Mouse (Mus musculus): ENCODE results near the gene A1bg. TPM values are rescaled to one million over a fixed set of nuclear protein-coding genes. Genes with fewer than 3 reads are reported as not detected.

Gene A1bg
- polyA plus RNA-seq (2015; fragmentation: Nextera tagmentation; extraction: Ambion mirVana) = not detected in 2 replicates

- ATAC-seq (ENCODE audit: insufficient read depth) = no peak
Measured at GRCm38 (mm10) chr15:60922912-60923311, at the start of gene A1bg. Gene A1bg, minus strand, starts transcription at chr15:60923012.

DNA sequence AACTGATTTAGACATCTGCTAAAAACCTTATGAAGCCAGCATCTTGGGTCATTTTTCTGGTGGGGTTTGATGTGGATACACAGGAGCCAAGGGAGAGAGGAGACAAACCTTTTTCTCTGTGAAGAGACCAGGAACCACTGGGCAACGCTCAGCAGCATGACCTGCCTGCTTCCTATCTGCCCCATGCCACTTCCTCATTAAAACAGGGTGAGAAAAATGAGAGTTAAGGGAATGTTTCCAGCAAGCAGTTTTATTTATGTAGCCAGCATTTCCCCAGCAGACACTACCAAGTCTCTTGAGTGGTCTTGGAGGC, 45.7 kb upstream of the A1bg start:
- Histone ChIP-seq H3K9me3 (replicated peaks) (no peaks in the 10 kb centered on the region), H3K36me3 (replicated peaks) (no peaks in the 10 kb centered on the region), H3K4me1 (replicated peaks) (no peaks in the 10 kb centered on the region), H3K9ac (no peak overlapping the region), H3K27me3 (no peaks in the 10 kb centered on the region), H3K4me2 (no peak overlapping the region), H3K27ac (replicated peaks) (no peak overlapping the region), H3K4me3 (replicated peaks) (no peak overlapping the region)
- 26% methylated on average over 1 of the region's 1 CpGs for WGBS (ENCODE audit: insufficient replicate concordance)
- no peak for ATAC-seq (ENCODE audit: insufficient read depth)

More at GRCm38 (mm10) chr15:60922912-60923311, at the start of gene A1bg:
- H3K27me3 ChIP-seq = no peaks in the 10 kb centered on the region
- H3K4me2 ChIP-seq = no peak within 1 kb of the TSS
- no peaks in the 10 kb centered on the region for H3K36me3 ChIP-seq (replicated peaks)
- H3K9me3 ChIP-seq (replicated peaks) = no peaks in the 10 kb centered on the region
- H3K4me3 ChIP-seq (replicated peaks) = no peak within 1 kb of the TSS
- H3K27ac ChIP-seq (replicated peaks) = no peak within 1 kb of the TSS
- no peaks in the 10 kb centered on the region for H3K4me1 ChIP-seq (replicated peaks)
- H3K9ac ChIP-seq = no peak within 1 kb of the TSS

DNA sequence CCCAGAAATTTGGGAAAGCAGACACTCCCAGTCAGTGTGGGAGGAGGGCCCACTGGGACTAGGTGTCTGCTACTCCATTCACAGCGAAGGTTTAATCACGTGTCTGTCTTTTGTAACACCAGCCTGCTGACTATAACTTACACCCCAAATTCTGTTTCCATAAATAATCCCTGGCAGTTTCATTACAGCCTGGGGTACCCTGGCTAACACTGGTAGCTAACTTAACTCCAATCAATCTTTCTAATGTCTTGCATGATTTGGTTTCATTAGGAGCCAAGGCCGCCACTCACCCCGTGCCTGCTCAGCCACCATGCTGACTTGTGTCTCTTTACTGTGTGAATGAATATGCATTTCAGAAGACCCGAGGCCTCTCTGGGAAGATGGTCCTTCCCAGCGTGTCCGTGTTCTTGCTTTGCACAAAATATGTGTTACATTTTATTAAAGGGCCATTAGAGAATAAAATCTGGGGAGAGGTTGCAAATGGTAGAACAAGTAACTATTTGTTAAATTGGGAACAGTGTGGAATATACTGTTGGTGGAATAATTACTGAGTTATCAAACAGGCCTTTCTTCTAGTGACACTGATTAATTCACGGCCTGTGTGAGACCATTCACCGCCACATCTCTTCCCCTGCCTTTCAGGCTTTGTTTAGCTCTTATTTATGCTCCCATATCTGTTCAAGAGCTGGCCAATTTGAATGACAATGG, 45.2 kb upstream of the A1bg start:
- Histone ChIP-seq H3K9ac (no peak overlapping the region), H3K4me3 (replicated peaks) (no peak overlapping the region), H3K36me3 (replicated peaks) (no peaks in the 10 kb centered on the region), H3K27ac (replicated peaks) (no peak overlapping the region), H3K27me3 (no peaks in the 10 kb centered on the region), H3K4me2 (no peak overlapping the region), H3K9me3 (replicated peaks) (no peaks in the 10 kb centered on the region), H3K4me1 (replicated peaks) (no peaks in the 10 kb centered on the region)
- WGBS (ENCODE audit: insufficient replicate concordance) = 62% methylated on average over 9 of the region's 9 CpGs
- ATAC-seq (ENCODE audit: insufficient read depth) = no peak

DNA sequence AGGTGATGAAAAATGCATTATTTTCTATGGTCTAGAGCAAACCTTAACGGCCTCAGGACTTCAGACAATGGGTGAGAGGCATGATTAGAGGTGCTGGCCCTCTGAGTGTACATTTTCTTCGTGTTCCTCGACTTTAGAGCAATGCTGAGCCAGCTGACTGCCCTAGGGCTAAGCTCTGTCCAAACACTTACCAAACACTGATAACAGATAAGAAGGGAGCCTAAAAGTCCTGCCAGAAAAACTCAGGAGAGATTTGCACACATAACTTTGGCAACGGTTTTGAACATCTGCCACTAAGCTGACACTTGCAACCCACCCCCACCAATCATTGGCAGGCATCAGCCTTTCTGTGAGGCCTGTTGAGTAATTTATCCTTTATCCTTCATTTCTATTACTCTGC, 2.9 kb upstream of the A1bg start:
- no peak overlapping the region for H3K9ac ChIP-seq
- H3K27ac ChIP-seq (replicated peaks) = no peak overlapping the region
- H3K4me2 ChIP-seq = no peak overlapping the region
- H3K4me1 ChIP-seq (replicated peaks) = no peaks in the 10 kb centered on the region
- H3K9me3 ChIP-seq (replicated peaks) = no peaks in the 10 kb centered on the region
- H3K36me3 ChIP-seq (replicated peaks) = no peaks in the 10 kb centered on the region
- H3K27me3 ChIP-seq = no peaks in the 10 kb centered on the region
- 33% methylated on average over 4 of the region's 4 CpGs for WGBS (ENCODE audit: insufficient replicate concordance)
- no peak for ATAC-seq (ENCODE audit: insufficient read depth)
- no peak overlapping the region for H3K4me3 ChIP-seq (replicated peaks)

DNA sequence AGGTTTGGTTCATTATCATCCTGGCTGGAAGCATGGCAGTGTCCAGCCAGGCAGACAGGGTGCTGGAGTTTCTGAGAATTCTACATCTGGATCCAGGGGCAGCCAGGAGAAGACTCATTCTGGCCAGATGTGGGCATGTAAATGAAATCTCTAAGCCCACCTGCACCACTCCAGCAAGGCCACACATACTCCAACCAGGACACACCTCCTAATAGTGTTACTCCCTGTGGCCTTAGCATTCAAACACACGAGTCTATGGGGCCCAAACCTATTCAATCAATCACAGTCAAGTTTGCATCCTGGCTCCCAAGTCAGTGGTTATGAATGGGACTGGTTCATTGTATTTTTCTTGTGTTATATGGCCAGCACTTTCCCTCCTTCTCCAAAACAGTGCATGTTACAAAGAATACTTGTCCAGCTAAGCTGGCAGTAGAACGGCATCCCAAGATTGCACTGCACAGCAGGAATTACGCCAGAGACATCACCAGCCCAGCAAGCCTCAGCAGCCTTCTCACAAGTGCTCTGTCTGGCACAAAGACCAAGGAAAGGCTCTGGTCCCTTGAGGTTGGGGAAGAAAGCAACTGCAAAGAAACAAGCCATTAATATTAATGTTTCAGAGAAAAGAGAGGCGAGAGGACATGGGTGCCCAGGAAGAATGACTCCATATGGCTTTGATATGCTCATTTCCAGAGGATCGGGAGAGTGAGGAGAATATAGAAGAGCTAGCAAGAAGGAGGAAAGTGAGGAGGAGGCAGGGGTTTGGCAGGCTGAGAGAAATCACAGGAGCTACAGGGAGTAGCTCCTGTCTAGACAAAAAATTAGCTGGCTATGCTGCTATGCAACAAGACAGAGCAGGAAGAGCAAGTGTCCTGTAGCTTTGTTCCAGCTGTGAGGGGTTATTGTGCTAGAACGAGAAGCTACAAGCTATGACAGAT, 18.8 kb downstream of the A1bg start:
- no peak overlapping the region for H3K4me2 ChIP-seq
- H3K27ac ChIP-seq (replicated peaks) = no peak overlapping the region
- no peak overlapping the region for H3K9ac ChIP-seq
- WGBS (ENCODE audit: insufficient replicate concordance) = 56% methylated on average over 6 of the region's 6 CpGs
- no peaks in the 10 kb centered on the region for H3K9me3 ChIP-seq (replicated peaks)
- H3K36me3 ChIP-seq (replicated peaks) = no peaks in the 10 kb centered on the region
- no peak overlapping the region for H3K4me3 ChIP-seq (replicated peaks)
- no peak for ATAC-seq (ENCODE audit: insufficient read depth)
- no peaks in the 10 kb centered on the region for H3K27me3 ChIP-seq
- no peaks in the 10 kb centered on the region for H3K4me1 ChIP-seq (replicated peaks)

DNA sequence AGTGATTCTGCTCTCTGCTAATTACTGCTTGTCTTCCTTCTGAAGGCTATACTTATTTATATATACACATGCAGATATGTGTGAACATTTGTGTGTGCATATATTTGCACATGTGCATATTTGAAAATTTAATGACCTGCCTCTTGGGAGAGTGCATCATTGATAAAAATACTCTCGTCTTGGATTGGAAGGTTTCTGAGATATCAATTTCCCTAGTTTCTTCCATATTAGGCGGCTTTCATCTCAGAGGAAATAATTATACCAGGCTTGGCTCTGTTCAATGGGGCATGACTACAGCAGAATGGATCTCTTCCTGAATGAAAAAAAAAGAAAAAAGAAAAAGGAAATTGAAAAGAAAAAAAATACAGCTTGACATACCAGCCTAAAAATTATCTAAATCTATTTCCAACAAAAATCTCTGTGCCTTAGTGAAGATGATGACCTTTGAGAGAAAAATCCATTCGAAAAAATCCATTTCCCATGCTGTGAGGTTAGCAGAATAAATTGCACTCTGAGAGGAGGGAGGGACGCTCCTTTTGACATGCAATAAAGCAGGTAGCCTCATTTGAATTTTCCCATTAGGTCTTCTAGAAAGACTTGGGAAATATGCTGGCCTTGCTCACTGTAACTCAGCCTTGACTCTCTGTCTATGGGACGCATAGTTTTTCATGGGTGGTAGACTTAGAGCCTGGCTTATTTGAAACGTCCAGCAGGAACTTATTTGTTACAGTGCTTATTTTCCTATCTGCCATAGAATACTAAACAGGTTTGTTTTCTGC, 24.4 kb downstream of the A1bg start:
- H3K9me3 ChIP-seq (replicated peaks) = no peaks in the 10 kb centered on the region
- no peak overlapping the region for H3K9ac ChIP-seq
- H3K4me1 ChIP-seq (replicated peaks) = no peaks in the 10 kb centered on the region
- H3K4me3 ChIP-seq (replicated peaks) = no peak overlapping the region
- H3K4me2 ChIP-seq = no peak overlapping the region
- no peaks in the 10 kb centered on the region for H3K36me3 ChIP-seq (replicated peaks)
- H3K27ac ChIP-seq (replicated peaks) = no peak overlapping the region
- H3K27me3 ChIP-seq = no peaks in the 10 kb centered on the region
- ATAC-seq (ENCODE audit: insufficient read depth) = no peak
- 54% methylated on average over 6 of the region's 6 CpGs for WGBS (ENCODE audit: insufficient replicate concordance)

- H3K4me2 ChIP-seq = no peak overlapping the region
- ATAC-seq (ENCODE audit: insufficient read depth) = no peak
- H3K4me1 ChIP-seq (replicated peaks) = no peaks in the 10 kb centered on the region
- no peak overlapping the region for H3K4me3 ChIP-seq (replicated peaks)
- 64% methylated on average over 2 of the region's 2 CpGs for WGBS (ENCODE audit: insufficient replicate concordance)
- H3K9me3 ChIP-seq (replicated peaks) = no peaks in the 10 kb centered on the region
- no peaks in the 10 kb centered on the region for H3K27me3 ChIP-seq
- H3K36me3 ChIP-seq (replicated peaks) = no peaks in the 10 kb centered on the region
- H3K9ac ChIP-seq = no peak overlapping the region
- no peak overlapping the region for H3K27ac ChIP-seq (replicated peaks)
Measured at GRCm38 (mm10) chr15:60896040-60896439, 26.8 kb downstream of the A1bg start.

- no peak overlapping the region for H3K27ac ChIP-seq (replicated peaks)
- H3K9me3 ChIP-seq (replicated peaks) = no peaks in the 10 kb centered on the region
- H3K36me3 ChIP-seq (replicated peaks) = no peaks in the 10 kb centered on the region
- H3K27me3 ChIP-seq = no peaks in the 10 kb centered on the region
- no peak overlapping the region for H3K9ac ChIP-seq
- no peaks in the 10 kb centered on the region for H3K4me1 ChIP-seq (replicated peaks)
- H3K4me3 ChIP-seq (replicated peaks) = no peak overlapping the region
- ATAC-seq (ENCODE audit: insufficient read depth) = no peak
- H3K4me2 ChIP-seq = no peak overlapping the region
- whole genome bisulfite sequencing (ENCODE audit: insufficient replicate concordance) = 59% methylated on average over 3 of the region's 3 CpGs
Measured at GRCm38 (mm10) chr15:60892976-60893463, 29.8 kb downstream of the A1bg start.

DNA sequence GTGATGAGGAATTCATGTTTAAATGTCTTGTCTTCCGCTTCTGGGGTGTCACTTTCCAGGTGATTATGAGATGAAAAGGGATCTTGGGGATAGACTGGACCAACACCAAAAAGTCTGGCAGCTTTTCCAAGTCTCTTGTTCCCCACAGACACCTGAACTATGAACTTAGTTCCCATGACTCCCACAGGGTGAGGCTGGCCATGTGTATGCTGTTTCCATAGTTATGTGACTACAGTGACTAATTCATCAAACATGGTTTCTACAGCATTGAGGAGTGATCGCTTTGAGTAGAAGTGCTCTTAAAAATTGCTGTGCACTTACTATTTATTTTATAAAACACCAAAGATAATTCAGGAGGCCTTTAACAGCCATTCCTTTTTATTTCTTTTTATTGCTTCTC, 34.1 kb downstream of the A1bg start:
- no peak overlapping the region for H3K4me2 ChIP-seq
- no peak overlapping the region for H3K4me3 ChIP-seq (replicated peaks)
- H3K27ac ChIP-seq (replicated peaks) = no peak overlapping the region
- ATAC-seq (ENCODE audit: insufficient read depth) = no peak
- no peaks in the 10 kb centered on the region for H3K27me3 ChIP-seq
- H3K9ac ChIP-seq = no peak overlapping the region
- no peaks in the 10 kb centered on the region for H3K36me3 ChIP-seq (replicated peaks)
- WGBS (ENCODE audit: insufficient replicate concordance) = 55% methylated on average over 2 of the region's 2 CpGs
- no peaks in the 10 kb centered on the region for H3K4me1 ChIP-seq (replicated peaks)
- no peaks in the 10 kb centered on the region for H3K9me3 ChIP-seq (replicated peaks)

GRCm38 (mm10) chr15:60875721-60876120, 47.1 kb downstream of the A1bg start:
- Histone ChIP-seq H3K9ac (no peak overlapping the region), H3K4me1 (replicated peaks) (no peaks in the 10 kb centered on the region), H3K27ac (replicated peaks) (no peak overlapping the region), H3K36me3 (replicated peaks) (no peaks in the 10 kb centered on the region), H3K9me3 (replicated peaks) (no peaks in the 10 kb centered on the region), H3K4me2 (no peak overlapping the region), H3K27me3 (no peaks in the 10 kb centered on the region), H3K4me3 (replicated peaks) (no peak overlapping the region)
- 43% methylated on average over 6 of the region's 6 CpGs for WGBS (ENCODE audit: insufficient replicate concordance)
- ATAC-seq (ENCODE audit: insufficient read depth) = no peak

- Histone ChIP-seq H3K27me3 (no peaks in the 10 kb centered on the region), H3K4me1 (replicated peaks) (no peaks in the 10 kb centered on the region), H3K9ac (no peak overlapping the region), H3K9me3 (replicated peaks) (no peaks in the 10 kb centered on the region), H3K4me3 (replicated peaks) (no peak overlapping the region), H3K27ac (replicated peaks) (no peak overlapping the region), H3K36me3 (replicated peaks) (no peaks in the 10 kb centered on the region), H3K4me2 (no peak overlapping the region)
- ATAC-seq (ENCODE audit: insufficient read depth) = no peak
- 43% methylated on average over 3 of the region's 3 CpGs for WGBS (ENCODE audit: insufficient replicate concordance)
Measured at GRCm38 (mm10) chr15:60862417-60862816, 60.4 kb downstream of the A1bg start.

All from liver, embryonic 15.5 days (tissue).